Mouse (Mus musculus): ENCODE measurements at regions not wholly inside any gene's neighbourhood (a gene's known extent, or its start where the extent isn't known, plus 50 kb on each side); places are given as distances from the start of the nearest gene placed in this dataset.
"Not testable (repeated sequence)": the region's sequence is repeated elsewhere in the genome, so short reads cannot be mapped to it uniquely, and the experiment has no call there.

DNA sequence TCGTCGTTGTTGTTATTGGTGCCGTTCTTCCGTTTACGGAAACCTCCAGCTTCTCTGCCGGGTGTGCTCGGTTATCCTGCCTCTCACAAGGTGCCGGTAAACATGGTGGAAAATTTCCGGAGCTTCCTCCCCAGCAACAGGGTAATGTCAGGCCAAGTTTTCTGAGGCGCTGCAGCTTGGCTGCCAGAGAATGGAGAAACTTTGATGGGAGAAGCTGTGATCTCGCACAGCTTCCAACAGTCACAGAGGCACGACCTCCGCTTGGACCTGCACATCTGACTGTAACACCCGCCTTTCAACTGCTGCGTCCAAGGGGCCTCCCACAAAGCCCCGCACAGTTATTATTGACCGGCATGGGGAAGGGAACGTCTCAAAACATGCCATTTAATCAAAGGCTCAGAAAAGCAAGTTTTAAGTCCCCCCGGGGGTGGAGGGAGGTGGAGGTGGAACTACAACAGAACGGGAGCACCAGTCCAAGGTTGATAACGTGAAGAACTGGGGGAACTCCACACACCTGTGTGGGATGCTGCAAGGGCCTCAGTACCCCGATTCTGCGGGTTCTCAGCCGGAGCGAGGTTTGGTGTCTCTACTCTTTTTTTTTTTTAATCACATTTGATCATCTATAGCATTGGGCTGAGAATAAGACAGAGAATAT, 299.1 kb downstream of the Vrk1 start:
- no peak for DNase-seq (ENCODE audit: low spot score in 2 of 2)

DNA sequence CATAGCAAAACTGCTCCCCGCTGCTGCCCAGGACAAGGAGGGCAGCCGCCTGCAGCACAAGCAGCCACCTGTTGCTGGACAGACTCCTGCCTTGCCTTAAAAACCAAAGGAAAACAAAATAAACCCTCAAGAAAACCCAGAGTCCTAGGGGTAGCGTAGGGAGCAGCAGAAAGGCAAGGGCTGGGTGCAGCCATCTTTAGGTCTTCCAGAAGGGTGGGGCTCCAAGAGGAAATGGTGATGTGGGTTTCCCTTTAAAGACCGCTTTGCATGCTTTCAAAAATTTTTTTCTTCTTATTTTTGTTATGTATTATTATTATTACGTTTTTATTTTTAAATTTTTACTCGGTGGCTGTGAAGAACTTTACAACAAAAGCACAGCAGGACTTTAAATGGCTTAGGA, 300.1 kb downstream of the Vrk1 start:
- DNase-seq (ENCODE audit: low spot score in 2 of 2) = no peak

DNA sequence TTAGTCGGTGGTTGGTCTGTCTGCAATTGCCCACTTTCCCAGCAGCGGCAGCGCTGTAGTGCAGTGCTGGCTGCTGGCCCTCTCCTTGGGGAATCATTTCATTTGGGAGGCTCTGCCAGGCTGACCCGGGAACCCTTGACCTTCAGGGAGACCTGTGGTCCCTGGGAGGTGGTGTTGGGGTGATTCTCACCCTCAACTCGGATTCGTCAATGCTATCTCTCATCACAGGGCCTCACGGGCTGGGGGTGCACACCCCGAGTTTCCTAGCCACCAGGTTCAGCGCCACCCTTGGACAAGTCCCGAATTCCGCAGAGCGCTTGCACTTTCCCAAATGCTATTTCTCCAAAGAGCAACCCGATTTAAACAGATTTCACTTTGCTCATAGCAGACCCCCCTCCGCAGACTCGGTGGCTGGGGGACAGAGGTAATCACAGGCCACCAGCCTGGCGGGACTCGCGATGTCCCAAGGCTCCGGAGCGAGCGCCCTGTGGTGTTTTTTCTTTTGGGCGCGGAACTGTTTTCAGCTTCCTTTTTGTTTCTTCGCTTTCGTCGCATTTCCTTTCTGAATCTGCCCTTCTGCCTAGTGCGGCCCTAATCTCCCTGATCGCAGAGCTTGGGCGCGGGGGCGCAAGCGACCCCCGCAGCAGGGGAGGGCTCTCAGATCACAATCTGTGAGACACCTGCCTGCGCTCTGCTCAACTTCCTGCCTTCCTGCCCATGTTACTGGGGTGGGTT, 300.7 kb downstream of the Vrk1 start:
- DNase-seq (ENCODE audit: low spot score in 2 of 2) = no peak

DNA sequence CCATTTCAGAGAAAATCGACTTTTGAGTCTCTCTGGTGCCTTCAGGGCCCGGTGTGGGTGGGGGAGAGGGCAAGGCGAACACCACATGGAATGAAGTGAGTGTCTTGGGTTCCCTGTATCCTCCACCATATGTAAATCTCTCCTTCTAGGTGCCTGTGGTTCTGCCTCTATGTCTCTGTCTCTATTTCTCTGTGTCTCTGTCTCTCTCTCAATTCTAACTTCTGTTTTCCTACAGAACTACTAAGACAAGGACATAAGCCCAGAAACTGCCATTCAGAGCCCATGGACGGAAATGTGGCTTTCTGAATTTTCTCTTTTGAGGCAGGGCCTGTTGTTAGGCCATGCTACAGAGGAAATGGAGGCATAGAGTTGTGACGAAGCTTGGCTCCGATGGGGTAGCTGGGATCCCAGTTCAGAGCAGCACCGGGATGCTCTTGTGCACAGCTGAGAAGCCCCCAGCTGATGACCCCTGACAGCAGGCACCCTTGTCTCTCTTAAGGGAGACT, 301.3 kb downstream of the Vrk1 start:
- no peak for DNase-seq (ENCODE audit: low spot score in 2 of 2)

DNA sequence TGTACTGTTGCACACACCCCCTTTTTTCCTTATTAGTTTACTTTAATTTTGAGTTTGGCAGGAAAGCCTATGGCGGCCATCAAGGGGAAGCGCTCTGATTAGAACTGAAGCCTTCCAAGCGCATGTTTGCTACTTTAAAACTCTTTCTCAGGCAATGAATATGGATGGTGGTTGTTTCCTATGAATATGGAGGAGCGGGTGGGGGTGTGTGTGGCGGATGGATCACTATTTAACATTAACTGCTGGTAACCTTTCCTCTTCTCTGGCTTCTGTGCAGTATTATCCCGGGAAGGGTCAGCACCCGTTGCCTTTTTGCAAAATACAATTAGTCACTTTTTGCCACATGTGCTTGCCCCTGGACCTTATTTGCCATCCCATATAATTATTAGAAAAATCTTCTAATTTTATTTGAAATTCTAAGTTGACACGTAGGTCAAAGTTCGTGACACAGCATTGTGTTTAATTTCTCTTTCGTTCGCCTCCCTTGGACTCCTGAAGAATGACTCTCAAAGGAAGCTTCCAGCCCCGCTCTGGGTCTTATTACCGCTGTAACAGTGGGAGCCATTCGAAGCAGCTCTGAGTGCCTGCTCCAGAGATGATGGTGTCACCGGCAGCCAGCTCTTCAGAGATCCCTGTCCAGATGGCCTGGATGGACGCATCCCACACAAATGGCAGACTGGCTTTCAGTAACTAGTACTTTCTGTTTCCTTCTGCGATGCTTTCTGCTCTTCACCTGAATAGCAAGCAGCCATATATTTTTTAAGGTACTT, 302.0 kb downstream of the Vrk1 start:
- no peak for DNase-seq (ENCODE audit: low spot score in 2 of 2)

DNA sequence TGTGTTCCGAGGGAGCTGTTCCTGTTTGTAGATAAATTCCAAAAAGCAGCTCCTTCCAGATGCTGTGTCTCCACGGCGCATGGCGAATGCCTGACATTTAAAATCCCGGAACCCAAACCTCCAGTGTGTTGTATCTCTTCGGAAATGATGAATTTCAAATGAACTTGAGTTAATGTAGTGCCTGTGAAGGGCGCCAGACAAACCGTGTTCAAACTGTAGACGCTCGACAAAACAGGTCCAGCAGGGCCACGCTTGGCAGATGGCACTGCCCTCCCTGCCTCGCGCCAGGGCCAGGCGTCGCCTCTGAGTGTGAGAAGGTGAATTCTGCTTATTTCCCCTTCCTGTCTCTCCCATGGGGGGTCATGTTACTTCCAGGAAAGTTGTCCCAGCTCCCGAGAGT, 307.7 kb downstream of the Vrk1 start:
- DNase-seq (ENCODE audit: low spot score in 2 of 2) = no peak

DNA sequence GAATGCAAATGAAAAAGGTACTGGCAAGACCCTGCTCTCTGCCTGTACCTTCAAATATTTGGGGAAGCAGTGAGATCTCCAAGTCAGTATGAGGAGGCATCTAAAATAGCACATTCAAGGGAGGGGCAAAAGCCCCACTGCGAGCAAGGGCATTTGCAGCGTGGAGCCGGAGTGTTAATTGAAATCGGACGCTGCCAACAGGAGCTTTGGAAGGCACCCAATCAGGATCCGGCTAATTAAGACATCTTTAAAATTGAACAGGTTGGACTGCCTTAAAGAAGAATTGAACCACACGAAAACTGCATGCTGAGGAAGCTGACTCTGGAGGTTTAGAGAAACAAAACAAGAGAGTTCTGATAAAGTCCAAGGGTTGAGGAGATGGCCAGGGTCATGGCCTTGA, 311.5 kb downstream of the Vrk1 start:
- no peak for DNase-seq (ENCODE audit: low spot score in 2 of 2)

DNA sequence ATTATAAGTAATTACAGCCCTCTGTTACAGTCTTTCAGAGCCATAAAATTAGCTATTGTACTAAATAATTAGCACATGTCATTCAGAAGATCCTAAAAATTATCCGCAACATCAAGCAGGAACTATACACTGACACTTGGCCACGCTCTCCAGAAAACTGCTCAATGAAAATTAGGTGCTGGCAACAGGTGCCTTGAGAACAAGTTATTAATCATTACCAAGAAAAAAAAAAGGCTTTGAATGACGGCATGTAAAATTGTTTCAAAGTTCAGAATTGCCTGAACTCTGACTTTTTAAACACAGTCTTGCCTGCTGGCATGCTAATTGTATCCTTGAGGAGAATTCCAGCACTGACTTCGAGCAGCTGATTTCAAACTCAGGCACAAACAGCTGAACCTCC, 316.6 kb downstream of the Vrk1 start:
- no peak for DNase-seq (ENCODE audit: low spot score in 2 of 2)

DNA sequence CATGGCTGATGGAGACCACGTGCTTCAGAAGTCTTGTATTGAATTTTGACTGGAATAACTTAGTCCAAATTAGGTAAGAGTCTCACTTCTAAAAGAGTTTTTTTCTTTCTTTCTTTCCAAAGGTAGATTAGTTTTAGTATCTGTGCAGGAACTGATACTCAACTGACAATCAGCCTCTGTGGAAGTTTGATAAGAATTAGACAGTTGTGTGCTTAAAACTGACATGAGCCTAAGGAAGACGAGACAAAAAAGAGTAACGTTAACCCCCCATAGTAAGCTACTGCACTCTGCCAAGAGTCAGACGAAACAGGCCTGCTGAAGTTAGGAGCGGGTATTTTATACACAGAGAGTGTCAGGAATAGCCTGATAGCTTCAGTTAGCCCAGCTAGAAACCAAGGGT, 317.3 kb downstream of the Vrk1 start:
- DNase-seq (ENCODE audit: low spot score in 2 of 2) = no peak

DNA sequence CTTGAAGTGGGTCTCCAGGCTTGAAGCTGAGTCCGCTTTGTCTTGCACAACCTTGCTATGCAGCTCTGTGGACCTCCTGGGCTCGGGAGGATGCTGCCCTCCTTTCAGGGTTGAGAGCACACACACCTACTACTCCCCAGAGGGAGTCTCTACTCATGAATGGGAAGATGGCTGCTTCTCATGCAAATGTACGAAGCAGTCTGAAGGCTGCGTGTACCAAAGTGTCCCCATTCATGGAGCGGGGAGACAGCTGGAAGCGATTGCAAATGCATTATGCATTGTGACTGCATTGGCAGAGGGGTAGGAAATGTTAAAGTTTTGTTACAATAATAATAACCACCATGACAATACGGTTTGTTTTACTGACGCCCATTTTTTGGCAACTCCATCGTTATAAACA, 347.8 kb downstream of the Vrk1 start:
- no peak for DNase-seq (ENCODE audit: low spot score in 2 of 2)

DNA sequence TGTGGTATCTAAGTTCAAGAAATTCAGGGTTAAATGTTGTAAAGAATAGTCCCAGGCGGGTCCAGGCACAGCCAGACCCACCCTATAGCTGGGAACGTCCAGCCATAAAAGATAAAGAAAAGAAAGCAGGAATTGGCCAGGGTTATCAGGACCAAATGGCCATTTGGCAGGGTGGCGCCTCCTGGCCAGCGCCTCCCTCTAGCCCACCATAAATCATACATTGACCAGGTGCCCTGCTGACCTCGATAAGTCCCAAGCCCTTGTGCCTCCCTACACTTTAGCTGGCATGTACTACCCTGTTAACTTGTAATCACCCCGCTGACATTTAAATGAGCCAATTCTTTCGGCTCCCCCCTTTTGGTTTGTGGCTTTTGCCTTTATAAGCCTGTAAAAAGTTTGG, 351.6 kb downstream of the Vrk1 start:
- DNase-seq (ENCODE audit: low spot score in 2 of 2) = not testable (repeated sequence)

DNA sequence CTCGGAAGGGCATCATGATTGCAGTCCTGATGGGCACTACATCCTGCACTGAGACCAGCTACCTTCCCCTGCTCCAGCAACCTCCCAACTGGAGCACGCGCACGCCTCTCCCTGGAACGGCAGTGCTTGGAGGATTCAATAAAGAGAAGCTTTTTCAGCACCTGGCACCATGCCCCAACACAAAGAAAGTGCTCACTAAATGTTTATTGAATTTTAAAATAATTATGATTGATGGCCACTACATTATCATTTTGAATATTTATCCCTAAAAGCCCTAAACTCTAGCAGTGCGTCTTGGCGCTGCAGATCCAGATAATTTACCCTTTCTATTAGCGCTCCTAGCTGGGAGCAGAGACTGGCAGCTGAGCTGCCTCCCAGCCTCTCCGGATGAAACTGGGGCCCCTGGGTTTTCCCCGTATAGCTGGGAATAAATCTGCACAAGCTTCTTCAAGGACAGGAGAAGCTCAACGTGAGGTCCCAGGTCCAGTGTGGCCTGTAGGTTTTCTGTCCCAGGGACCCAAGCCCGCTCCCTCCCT, 364.9 kb downstream of the Vrk1 start:
- DNase-seq (ENCODE audit: low spot score in 2 of 2) = no peak

DNA sequence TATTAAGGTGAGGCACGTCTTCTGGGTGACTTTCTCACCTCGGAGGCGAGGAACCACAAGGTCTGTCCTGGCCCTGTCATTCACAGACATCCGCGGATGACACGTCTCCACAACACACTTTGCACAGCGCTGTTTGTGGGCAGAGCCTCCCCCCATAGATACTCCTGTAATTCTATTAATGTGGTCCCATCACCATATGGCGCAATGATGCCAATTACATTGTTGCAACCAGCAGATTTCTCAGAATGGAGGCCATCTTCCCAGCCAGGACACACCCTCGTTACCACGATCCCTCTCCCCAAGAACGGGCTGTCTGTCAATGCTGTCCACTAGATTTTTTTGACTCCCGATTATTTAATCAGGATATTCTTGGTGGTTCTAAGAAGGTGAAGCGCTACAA, 365.9 kb downstream of the Vrk1 start:
- no peak for DNase-seq (ENCODE audit: low spot score in 2 of 2)

DNA sequence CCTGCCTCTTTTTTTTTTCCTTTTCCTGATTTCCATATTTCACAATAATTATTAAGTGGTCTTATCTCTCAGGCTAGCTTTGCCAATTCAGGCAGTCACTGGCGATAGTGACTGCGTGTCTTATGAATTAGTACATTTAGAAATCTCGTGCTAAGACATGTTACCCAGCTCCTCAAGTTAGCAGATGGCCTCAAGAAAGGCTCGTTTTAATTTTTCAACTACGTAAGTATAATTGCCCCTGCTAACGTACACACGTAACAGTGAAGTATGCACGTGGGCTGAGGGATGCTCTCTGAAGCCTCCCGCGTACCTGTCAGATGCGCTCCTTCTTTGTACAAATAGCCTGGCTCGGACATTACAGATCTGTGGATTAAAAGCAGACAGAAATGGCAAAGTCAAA, 366.8 kb downstream of the Vrk1 start:
- no peak for DNase-seq (ENCODE audit: low spot score in 2 of 2)

DNA sequence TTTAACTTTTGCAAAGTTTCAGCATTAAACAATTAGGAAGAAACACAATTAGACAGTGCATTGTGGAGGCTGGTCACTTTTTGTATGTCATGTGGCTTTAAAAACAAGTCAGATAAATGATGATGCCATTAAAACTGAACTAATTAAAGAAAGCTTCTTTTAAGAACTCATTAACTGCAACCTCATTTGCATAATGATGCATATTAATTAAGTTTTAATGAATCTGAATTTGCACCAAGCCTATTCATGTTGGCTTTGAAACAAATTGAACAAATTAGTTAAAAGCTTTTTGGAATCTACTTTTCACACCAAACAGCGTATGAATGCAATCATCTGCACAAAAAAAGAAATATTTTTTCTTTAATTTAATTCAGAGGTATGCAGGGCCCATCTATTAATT, 367.3 kb downstream of the Vrk1 start:
- DNase-seq (ENCODE audit: low spot score in 2 of 2) = no peak

DNA sequence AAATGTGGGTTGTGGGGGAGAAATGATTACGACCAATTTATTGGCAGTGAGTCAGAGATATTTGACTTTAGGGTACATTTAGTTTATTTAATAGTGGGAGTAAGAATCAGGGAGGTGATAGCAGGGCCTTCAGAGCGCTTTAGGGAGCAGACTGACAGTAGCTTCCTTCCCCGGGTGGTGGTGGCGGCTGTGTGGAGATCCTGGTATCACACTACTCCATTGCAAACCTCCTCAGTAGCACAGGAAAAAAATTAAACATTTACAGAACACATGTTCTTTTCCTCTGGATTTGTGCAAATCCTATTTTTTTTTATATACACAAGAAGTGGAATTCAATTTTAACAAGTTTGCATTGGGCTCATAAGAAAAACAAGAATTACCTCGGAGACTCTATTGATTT, 367.7 kb downstream of the Vrk1 start:
- DNase-seq (ENCODE audit: low spot score in 2 of 2) = no peak

DNA sequence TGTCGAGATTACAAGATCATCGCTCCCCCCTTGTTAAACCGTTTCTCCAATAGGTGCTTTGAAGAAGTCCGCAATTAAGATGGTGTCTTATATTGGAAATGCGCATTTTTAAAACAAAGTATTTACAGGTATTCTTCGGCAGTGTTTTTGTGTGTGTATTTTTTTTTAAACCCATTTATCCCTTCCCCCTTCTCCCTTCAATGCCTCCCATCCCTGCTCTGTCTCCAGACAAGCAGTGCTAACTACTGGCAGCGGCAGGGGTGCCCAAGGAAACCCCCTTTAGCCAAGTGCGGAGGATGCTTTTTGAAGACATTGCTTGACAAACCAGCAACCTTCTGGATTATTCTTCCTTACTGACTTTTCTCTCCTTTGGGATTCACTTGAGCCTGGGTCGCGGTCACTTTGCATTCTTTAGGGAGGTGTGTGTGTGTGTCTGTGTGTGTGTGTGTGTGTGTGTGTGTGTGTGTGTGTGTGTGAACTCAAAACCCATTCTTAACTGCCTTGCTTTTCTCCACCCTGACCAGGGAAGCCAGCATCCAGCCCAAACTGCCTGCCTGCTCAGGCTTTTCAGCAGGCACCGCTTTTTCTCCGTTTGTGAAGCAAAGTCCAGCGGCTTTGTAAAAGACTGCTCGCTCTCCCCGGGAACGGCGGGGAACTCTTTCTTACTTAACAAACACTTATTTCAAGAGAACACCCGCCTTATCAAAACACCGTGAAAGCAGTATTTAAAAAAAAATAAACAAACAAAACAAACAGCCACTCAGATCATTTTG, 368.5 kb downstream of the Vrk1 start:
- no peak for DNase-seq (ENCODE audit: low spot score in 2 of 2)

DNA sequence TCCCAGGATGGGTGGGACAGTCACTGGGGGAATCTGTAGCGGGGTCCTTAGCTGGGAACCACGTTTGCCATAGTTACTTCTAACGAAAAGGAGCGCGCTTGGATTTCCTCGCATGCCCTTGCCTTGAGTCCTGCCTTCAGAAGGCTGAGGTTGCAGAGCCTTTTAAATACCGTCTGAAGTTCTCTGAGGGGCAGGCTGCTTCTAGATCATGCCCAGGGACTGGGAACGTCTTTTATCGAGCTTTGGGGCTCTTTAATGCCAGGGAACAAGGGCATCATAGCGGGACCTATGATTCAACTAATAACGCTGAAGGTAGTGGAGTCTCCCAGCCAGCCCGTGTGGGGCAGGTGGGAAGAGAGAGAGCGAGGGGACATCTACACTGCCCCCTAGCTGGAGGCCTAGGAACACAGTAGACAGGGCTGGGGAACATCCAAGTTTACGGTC, 369.1 kb downstream of the Vrk1 start:
- DNase-seq (ENCODE audit: low spot score in 2 of 2) = no peak

DNA sequence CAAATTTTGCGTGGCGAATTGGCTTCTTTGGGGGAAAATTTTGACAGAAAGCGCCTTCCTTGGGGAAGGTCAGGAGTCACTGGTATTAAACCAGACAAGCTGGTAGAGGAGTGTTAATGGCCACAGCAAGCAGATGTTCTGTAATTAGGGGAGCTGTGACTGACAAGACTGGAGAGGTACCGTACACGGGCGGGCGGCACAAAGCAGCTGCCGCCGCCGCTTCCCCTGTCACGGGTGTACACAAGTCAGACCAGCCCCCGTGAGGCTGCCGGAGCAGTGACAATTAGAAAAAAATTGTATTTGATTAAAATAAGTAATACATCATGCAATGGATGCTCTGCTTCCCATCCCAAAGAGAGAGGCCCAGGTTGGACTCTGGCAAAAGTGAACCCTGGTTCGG, 369.8 kb downstream of the Vrk1 start:
- no peak for DNase-seq (ENCODE audit: low spot score in 2 of 2)

DNA sequence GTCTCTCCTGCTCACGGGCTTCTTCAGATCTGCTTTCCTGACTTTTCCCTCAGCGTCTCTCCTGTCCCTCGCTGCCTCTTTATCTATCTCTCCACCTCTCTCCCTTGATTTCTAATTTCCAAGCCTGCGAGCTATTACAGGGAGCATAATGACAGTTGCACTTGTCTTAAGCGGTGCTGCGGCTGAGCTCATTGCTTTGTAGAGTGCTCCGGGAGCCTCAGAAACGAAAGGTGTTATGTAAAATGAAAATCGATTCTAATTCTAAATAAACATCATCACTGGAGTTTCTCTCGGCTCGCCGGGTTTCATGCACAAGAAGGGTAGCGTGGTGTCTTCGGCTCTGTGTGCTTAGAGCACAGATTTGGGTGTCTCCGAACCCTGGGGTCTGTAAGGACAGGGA, 371.8 kb downstream of the Vrk1 start:
- DNase-seq (ENCODE audit: low spot score in 2 of 2) = no peak

DNA sequence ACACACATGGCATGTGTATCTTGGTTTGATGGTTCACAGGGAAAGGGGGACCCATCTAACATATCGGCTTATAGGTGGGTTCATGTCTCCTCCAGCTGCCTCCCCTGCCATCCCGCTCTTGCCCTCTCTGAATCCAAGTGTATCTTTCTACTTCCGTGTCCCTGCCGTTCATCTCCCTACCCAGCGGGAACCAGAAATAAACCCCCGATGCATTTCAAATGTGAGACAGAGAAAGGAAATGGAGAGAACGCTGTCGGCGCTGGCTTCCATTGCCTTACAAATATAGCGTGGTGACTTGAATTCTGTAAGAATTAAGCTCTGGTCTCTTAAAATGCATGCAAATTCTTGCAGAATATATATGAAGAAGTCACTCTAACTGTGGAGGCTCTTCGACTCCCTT, 379.2 kb downstream of the Vrk1 start:
- no peak for DNase-seq (ENCODE audit: low spot score in 2 of 2)

DNA sequence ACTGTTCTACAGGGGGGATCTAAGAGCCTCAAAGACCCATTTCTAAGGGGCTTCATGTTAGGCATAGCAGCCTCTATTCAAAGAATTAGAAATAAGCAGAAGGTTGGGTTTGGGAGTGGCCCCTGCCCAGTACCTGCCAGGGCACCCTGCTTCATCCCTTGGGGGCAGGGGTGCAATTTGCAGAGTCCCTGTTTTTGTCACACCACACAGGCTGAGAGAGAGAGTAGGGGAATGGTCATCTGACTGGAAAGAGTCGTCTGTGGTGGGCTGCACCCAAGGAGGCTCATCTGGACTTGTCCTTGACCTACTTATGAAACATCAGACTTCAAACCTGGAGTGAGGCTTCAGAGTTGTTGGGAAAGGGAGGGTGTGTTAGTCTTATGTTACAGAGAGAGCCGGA, 382.3 kb downstream of the Vrk1 start:
- no peak for DNase-seq (ENCODE audit: low spot score in 2 of 2)
